ENCODE assay signal across 24 mouse cellular contexts in genomic region chr11:68728693-68729092, GRCm38 (mm10). TPM values are rescaled to one million over a fixed set of nuclear protein-coding genes. Genes with fewer than 3 reads are reported as not detected.
DNase-seq lines count a peak whose midpoint lies in the region; ATAC-seq and TF ChIP-seq lines count a peak whose summit lies in the region.
"Had no signal": no experiment of that assay in that cellular context is flagged by ENCODE, and none has a peak within 500 bp of the region (broad histone marks: within the 10 kb centered on the region; RNA-seq: fewer than 3 reads in every experiment).

No protein-coding gene starts in this region.

- intact Hi-C loops in gastrocnemius, adult 2 months (cut with DNase I) = no loop called here

- no peak for ATAC-seq in midbrain, postnatal 0 days (ENCODE audit: low FRiP score)
- ATAC-seq: activated CD4-positive, CD25-positive, alpha-beta regulatory T cell, adult 4 months; midbrain, embryonic 15.5 days had no signal

- no peaks in the 10 kb centered on the region for H3K9me3 ChIP-seq in midbrain, postnatal 0 days (ENCODE audit: low read length)
- H3K9me3 ChIP-seq in midbrain, embryonic 10.5 days (replicated peaks) = peaks cover 4% of the 10 kb centered on the region; the same call in 1 of the 2 replicates
- H3K9me3 ChIP-seq: forebrain, embryonic 12.5 days; limb, embryonic 15.5 days; midbrain, embryonic 15.5 days had no signal

- no peaks in the 10 kb centered on the region; the same call in 1 of the 2 replicates for H3K36me3 ChIP-seq in midbrain, postnatal 0 days (ENCODE audit: insufficient read depth, low read length)
- peaks cover 66% of the 10 kb centered on the region for H3K36me3 ChIP-seq in midbrain, embryonic 10.5 days

- TF ChIP-seq CTCF in gastrocnemius, adult 2 months (IDR thresholded peaks at IDR 0.05) = peak; percentile 13; the same call in 1 of the 2 replicates
- peak; percentile 56 for TF ChIP-seq CTCF in layer of hippocampus, adult 2 months (conservative IDR thresholded peaks at IDR 0.05)
- TF ChIP-seq CTCF in midbrain, postnatal 0 days (IDR thresholded peaks at IDR 0.05) = peak; percentile 18; the same call in 1 of the 2 replicates

- no peak overlapping the region for H3K27ac ChIP-seq in gastrocnemius, adult 2 months
- H3K27ac ChIP-seq in layer of hippocampus, adult 2 months = no peak overlapping the region
- no peak overlapping the region for H3K27ac ChIP-seq in midbrain, postnatal 0 days (ENCODE audit: low read depth, low read length)
- H3K27ac ChIP-seq in midbrain, embryonic 10.5 days (replicated peaks) = no peak overlapping the region
- H3K27ac ChIP-seq: forebrain, embryonic 12.5 days; hindbrain, embryonic 14.5 days; limb, embryonic 15.5 days; midbrain, embryonic 15.5 days had no signal

- no peak overlapping the region for H3K9ac ChIP-seq in midbrain, postnatal 0 days (replicated peaks; ENCODE audit: low read length, poor library complexity, severe bottlenecking)
- H3K9ac ChIP-seq: forebrain, embryonic 12.5 days; hindbrain, embryonic 14.5 days; limb, embryonic 15.5 days; midbrain, embryonic 15.5 days had no signal

- no peak overlapping the region for H3K4me3 ChIP-seq in gastrocnemius, adult 2 months
- H3K4me3 ChIP-seq in layer of hippocampus, adult 2 months = no peak overlapping the region
- H3K4me3 ChIP-seq in midbrain, postnatal 0 days (ENCODE audit: low read depth, low read length) = no peak overlapping the region
- no peak overlapping the region for H3K4me3 ChIP-seq in midbrain, embryonic 10.5 days
- H3K4me3 ChIP-seq: forebrain, embryonic 12.5 days; limb, embryonic 15.5 days; midbrain, embryonic 15.5 days had no signal

- WGBS in midbrain, postnatal 0 days = 93% methylated on average over 3 of the region's 3 CpGs
- WGBS in midbrain, embryonic 10.5 days = 84% methylated on average over 3 of the region's 3 CpGs

- no peak for DNase-seq in gastrocnemius, adult 2 months
- no peak for DNase-seq in gastrocnemius, adult 18-20 months (ENCODE audit: low spot score)
- no peak for DNase-seq in layer of hippocampus, adult 2 months (ENCODE audit: low spot score in 2 of 2)
- DNase-seq in layer of hippocampus, adult 11-12 months (ENCODE audit: low spot score) = no peak
- no peak for DNase-seq in midbrain, postnatal 0 days (ENCODE audit: low spot score)
- DNase-seq in midbrain, embryonic 10.5 days (ENCODE audit: low spot score) = no peak
- DNase-seq in right cerebral cortex, postnatal 14 days = no peak
- no peak for DNase-seq in thymus, postnatal 10 days (ENCODE audit: low spot score in 2 of 2)
- DNase-seq: adrenal gland, adult 8-10 months; cerebellum, adult 18-20 months; cerebellum, postnatal 14 days; gastrocnemius, postnatal 10 days; heart, adult 18-20 months; kidney, postnatal 36 days; layer of hippocampus, adult 9-11 months; left cerebral cortex, postnatal 4 days; lung, adult 18-20 months; lung, postnatal 4 days; right cerebral cortex, adult 18-20 months had no signal

- no peak overlapping the region for H3K4me2 ChIP-seq in midbrain, postnatal 0 days (ENCODE audit: low read depth, low read length, poor library complexity, severe bottlenecking)
- H3K4me2 ChIP-seq: forebrain, embryonic 12.5 days; hindbrain, embryonic 14.5 days; limb, embryonic 15.5 days; midbrain, embryonic 15.5 days had no signal

- no peaks in the 10 kb centered on the region for H3K27me3 ChIP-seq in midbrain, postnatal 0 days (ENCODE audit: insufficient read depth, low read length)
- no peaks in the 10 kb centered on the region for H3K27me3 ChIP-seq in midbrain, embryonic 10.5 days (ENCODE audit: low read depth, poor library complexity, severe bottlenecking)
- H3K27me3 ChIP-seq: forebrain, embryonic 12.5 days; limb, embryonic 15.5 days; midbrain, embryonic 15.5 days had no signal

- no peaks in the 10 kb centered on the region for H3K4me1 ChIP-seq in midbrain, postnatal 0 days (ENCODE audit: insufficient read depth, low read length)
- H3K4me1 ChIP-seq in midbrain, embryonic 10.5 days = no peaks in the 10 kb centered on the region
- H3K4me1 ChIP-seq: forebrain, embryonic 12.5 days; midbrain, embryonic 15.5 days had no signal

RNA-seq across cellular contexts. Expression of gene Myh10, which starts 37.3 kb away (rescaled TPM):
- 10 to 100 TPM; 12.3 to 28.6 TPM for total RNA-seq in gastrocnemius, adult 2 months (2021)
- 10 to 100 TPM; 10.5 to 35.1 TPM for total RNA-seq in gastrocnemius, adult 18-20 months (2021)
- total RNA-seq in layer of hippocampus, adult 2 months (2021) = 100 to 1,000 TPM; 139 to 147 TPM
- 212 and 217 TPM in 2 replicates for total RNA-seq in midbrain, postnatal 0 days (2014; rRNA removed)
- 64.8 and 68.0 TPM in 2 replicates for polyA plus RNA-seq in midbrain, postnatal 0 days (2015; fragmentation: Nextera tagmentation; extraction: Ambion mirVana)
- polyA plus RNA-seq in midbrain, embryonic 10.5 days (2016; fragmentation: Nextera tagmentation; extraction: Ambion mirVana) = 134 and 157 TPM in 2 replicates
